Mouse (Mus musculus) heart, adult 2 months (tissue): ENCODE data around the gene Ipp. TPM values are rescaled to one million over a fixed set of nuclear protein-coding genes. Genes with fewer than 3 reads are reported as not detected.
A peak's percentile ranks its signal among the peaks of the same experiment; 100 is the strongest.

Experiments
- DNase-seq, 2 experiments: peaks; one replicate each; pipeline ENCODE4 v3.0.0; 2021
- H3K27ac ChIP-seq: fragments of 200-600 bp; 2 replicates; pipeline ENCODE4 v1.8.1; 2022
- H3K27me3 ChIP-seq: fragments of 200-500 bp; 2 replicates; pipeline ENCODE4 v1.6.1; 2012; ENCODE audit warnings: mild to moderate bottlenecking, low read length, inconsistent platforms, mixed read lengths; ENCODE audit not compliant: control insufficient read depth, insufficient read depth
- H3K36me3 ChIP-seq: fragments of 200-500 bp; 2 replicates; pipeline ENCODE4 v1.6.1; 2012; ENCODE audit warnings: low read length, inconsistent platforms; ENCODE audit not compliant: control insufficient read depth, insufficient read depth
- H3K4me1 ChIP-seq: fragments of 200-500 bp; 2 replicates; pipeline ENCODE4 v1.6.1; 2011; ENCODE audit warnings: low read length; ENCODE audit not compliant: control insufficient read depth, insufficient read depth
- H3K4me3 ChIP-seq: fragments of 200-600 bp; 2 replicates; pipeline ENCODE4 v1.8.1; 2022
- H3K79me2 ChIP-seq: fragments of 200-500 bp; replicated peaks from 2 replicates; pipeline ENCODE4 v1.6.1; 2012; ENCODE audit warnings: mild to moderate bottlenecking, inconsistent platforms, low read length, moderate library complexity, mixed read lengths; ENCODE audit not compliant: control insufficient read depth, insufficient read depth
- H3K9ac ChIP-seq: fragments of 200-500 bp; 2 replicates; pipeline ENCODE4 v1.6.1; 2012; ENCODE audit warnings: low read depth, mild to moderate bottlenecking, control low read depth, inconsistent platforms, low read length, mixed read lengths
- CTCF ChIP-seq: fragments of 200-600 bp; IDR thresholded peaks from 2 replicates; pipeline ENCODE4 v1.8.1; 2022; ENCODE audit warnings: antibody characterized with exemption, mild to moderate bottlenecking, moderate library complexity
- EP300 ChIP-seq: fragments of 200-500 bp; IDR thresholded peaks from 2 replicates; pipeline ENCODE4 v1.6.1; 2011; ENCODE audit warnings: low read depth, low read length, control low read depth; ENCODE audit not compliant: insufficient read depth
- POLR2A ChIP-seq: fragments of 200-500 bp; IDR thresholded peaks from 2 replicates; pipeline ENCODE4 v1.6.1; 2011; ENCODE audit warnings: mild to moderate bottlenecking, low read depth, low read length, control low read depth; ENCODE audit not compliant: insufficient read depth
- WGBS: fragments of 180-500 bp; shearing (Covaris S2); methylation state at CpG from one replicate; pipeline ENCODE4 v1.1.7; 2018; 5-methylcytosine and 5-hydroxymethylcytosine counted together
- intact Hi-C: fragments of 180-260 bp; cut with DNase I; formaldehyde crosslinking; loops from one replicate; pipeline ENCODE4 v1.15.1; 2025
- long read RNA-seq: library from polyadenylated mRNA; stranded (forward); transcript quantifications from one replicate; pipeline ENCODE4 v2.0.0, GENCODE M21; 2021
- polyA plus RNA-seq: library from polyadenylated mRNA; depleted of rRNA; stranded (reverse); fragments of >200 nt; gene quantifications from 2 replicates; pipeline ENCODE4 v1.2.3, GENCODE M21; 2012; rRNA removed
- total RNA-seq, 2 experiments: library from RNA; stranded (reverse); gene quantifications; 2 replicates each; pipeline ENCODE4 v1.2.3; 2021

The Ipp gene
- 10 to 100 TPM; 14.8 to 15.1 TPM for total RNA-seq
- polyA plus RNA-seq = 3.5 and 6.9 TPM in 2 replicates
- long read RNA-seq, transcript Ipp-202 (9 exons, 2,118 nt) = major isoform, 8 of 9 reads
- long read RNA-seq, partial matches to known transcripts = 0 of 9 reads
- long read RNA-seq, other reads (novel, unspliced or antisense) = 1 of 9 reads

DNA sequence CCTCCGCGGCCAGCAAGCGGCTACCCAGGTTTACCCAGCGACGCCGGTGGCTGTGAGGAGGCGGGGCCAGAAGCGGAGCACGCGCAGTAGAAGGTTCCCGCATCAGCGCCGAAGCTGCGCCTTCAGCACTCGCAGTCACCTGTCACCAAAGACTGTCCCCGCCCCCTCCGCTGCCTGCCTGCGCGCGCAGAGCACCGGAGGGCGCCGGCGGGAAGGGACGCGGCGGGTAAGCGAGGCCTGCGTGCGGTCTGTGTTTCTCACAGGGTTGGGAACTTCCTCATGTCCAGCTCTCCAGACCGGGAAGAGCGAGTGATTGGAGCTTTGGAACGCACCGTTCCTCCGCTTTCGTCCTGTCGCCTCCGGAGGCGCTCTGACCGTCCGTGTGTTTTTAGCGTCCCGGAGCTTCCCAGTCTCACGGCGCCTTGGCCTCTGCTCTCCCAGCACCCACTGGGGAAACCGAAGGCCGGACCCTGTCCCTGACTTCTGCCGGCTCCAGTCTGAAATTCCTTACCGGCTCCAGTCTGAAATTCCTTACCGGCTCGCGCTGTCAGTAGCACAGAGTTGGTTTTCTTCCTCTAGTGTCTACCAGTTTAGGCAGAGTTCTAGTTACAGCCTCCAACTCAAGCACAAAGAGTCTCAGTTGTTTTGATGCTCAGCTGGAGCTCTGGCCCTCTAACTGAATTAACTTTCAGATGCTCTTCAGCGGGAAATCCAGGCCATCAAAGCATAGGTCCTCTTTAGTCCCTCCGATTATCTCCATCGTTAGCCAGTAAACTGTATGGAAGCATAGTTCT is at the start of gene Ipp:
TSS of gene Ipp (plus strand) at position 125 of the 794 bp plus-strand sequence.
- H3K27ac ChIP-seq = peak within 1 kb of the TSS; percentile 85
- WGBS = under 1% methylated on average over 55 of the region's 55 CpGs
- intact Hi-C loops = loop anchor here (2.0 to 5.0 kb wide), 2 partner anchors 41 to 50 kb away; partner anchors contain the start of genes Gpbp1l1 and Tmem69
- H3K9ac ChIP-seq = peak within 1 kb of the TSS; percentile 75
- no peaks in the 10 kb centered on the region for H3K79me2 ChIP-seq
- H3K36me3 ChIP-seq = peaks cover 2% of the 10 kb centered on the region; the same call in 1 of the 2 replicates
- TF ChIP-seq CTCF (peak; percentile 53), EP300 (no peak), POLR2A (peak; percentile 94)
- DNase-seq = peak; percentile 95 to 96
- peak within 1 kb of the TSS; percentile 71 for H3K4me3 ChIP-seq
- H3K27me3 ChIP-seq = no peaks in the 10 kb centered on the region
- peaks cover 2% of the 10 kb centered on the region; the same call in 1 of the 2 replicates for H3K4me1 ChIP-seq

DNA sequence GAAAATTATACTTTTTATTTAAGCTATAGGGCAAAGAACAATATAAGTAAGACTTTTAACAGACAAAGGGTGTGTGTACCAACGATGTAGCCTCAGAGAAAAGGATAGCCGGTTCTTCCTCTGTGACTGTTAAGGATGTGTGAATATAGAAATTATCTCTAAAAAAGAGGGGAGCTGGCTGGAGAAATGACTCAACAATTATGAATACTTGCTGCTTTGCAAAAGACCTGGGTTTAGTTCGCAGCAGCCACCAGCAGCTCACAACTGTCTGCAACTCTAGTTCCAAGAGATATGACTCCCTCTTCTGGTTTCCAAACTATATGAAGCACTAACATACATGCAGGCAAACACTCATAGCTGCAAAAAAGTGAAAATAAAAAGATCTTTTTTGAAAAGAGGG is 45.4 kb upstream of the Ipp start:
- Histone ChIP-seq H3K27me3 (no peaks in the 10 kb centered on the region), H3K27ac (no peak overlapping the region), H3K79me2 (no peaks in the 10 kb centered on the region), H3K9ac (no peak overlapping the region), H3K4me1 (peaks cover 5% of the 10 kb centered on the region), H3K4me3 (no peak overlapping the region), H3K36me3 (peaks cover 2% of the 10 kb centered on the region; the same call in 1 of the 2 replicates)
- intact Hi-C loops = loop anchor here (5.0 kb wide), 1 partner anchor 95 kb away; the partner anchor contains the start of genes Gpbp1l1 and Tmem69
- no peak for TF ChIP-seq EP300
- TF ChIP-seq CTCF = no peak
- no peak for TF ChIP-seq POLR2A
- no peak for DNase-seq
- 95% methylated on average over 3 of the region's 3 CpGs for WGBS

DNA sequence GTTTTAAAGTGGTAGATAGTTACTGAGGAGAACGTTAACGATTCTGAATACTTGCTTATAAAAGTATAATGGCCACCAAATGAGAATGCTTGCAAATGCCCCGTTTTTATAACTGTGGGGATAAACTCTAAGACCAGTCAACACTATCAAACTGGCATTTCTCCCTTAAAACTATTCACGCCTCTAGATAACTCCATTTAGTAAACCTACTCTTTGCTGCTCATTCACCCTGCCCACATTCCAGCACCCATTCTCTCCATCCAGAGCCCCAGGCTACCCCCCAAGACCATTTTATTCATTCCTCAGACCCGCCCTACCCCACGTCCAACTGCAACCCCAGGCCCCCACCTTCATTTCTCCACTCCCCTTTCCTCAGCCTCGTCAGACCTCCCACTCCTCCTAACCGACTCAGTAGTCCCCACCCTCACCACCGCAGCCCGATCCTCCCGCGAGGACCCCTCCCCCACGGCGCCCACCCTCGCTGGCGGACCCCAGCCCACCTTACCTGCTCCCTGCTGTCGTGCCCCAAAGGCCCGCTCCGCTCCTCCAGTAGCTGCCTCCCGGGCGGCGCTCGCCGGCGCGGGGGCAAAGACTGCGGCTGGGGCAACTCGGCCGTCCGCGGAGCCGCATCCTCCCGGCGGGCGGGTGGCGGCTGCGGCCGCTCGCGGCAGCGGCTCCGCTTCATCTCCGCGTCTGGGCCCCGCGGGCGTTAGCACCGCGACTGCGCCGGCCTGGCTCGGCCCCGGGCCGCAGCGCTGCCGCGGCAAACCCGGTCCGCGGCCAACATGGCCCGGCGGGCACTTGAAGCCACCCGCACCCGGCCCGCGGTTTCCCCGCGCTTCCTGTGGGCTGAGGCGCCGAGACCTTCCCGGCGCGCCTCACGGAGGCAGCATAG is 43.9 kb upstream of the Ipp start:
- peak overlapping the region; percentile 86 for H3K4me3 ChIP-seq
- peak overlapping the region; percentile 95 for H3K9ac ChIP-seq
- peaks cover 2% of the 10 kb centered on the region; the same call in 1 of the 2 replicates for H3K36me3 ChIP-seq
- no peaks in the 10 kb centered on the region for H3K27me3 ChIP-seq
- peak overlapping the region; percentile 79 for H3K27ac ChIP-seq
- H3K4me1 ChIP-seq = peaks cover 5% of the 10 kb centered on the region
- under 1% methylated on average over 65 of the region's 74 CpGs for WGBS
- H3K79me2 ChIP-seq = no peaks in the 10 kb centered on the region
- TF ChIP-seq CTCF = peak; percentile 25; the same call in 1 of the 2 replicates
- TF ChIP-seq EP300 = no peak
- no peak for TF ChIP-seq POLR2A
- DNase-seq = no peak
- intact Hi-C loops = loop anchor here (5.0 kb wide), 1 partner anchor 94 kb away; the partner anchor contains the start of genes Gpbp1l1 and Tmem69

DNA sequence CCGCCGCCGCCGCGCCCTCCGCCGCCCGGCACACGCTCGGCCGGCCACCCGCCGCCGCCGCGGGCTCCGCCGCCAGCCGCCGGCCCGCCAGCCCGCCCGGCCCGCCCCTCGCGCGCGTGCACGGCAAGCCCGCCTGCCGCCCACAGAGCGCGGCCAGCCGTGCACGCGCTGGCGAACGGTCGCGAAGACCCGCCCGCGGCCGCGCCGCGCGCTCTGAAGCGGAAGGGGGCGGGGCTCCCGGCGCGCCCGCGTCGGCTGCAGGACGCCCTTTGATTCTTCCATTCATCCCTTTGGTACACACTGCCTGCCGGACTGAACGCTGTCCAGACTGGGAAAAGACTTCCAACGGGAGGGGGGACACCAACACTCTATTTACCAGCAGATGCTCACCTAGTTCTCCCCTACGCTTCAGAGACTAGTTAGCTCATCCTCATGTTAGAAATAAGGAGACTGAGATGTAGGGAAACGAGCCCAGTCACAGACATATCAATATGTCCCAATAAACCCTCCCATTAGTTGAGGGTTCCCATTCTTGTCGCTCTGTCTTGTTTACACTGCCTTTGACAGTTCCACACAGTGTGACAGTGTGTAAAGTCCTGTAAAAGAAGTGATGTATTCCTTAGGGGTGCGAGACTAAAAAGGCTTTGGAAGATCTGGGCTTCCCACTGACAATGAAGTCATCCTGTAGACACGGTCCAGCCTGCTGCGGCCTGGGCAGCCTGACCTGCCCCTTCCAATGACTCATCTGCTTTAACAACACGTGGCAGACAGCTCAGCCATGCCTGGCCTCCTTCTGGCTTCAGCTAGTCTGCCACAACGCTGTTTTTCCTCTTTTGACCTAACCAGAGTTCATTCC is 43.0 kb upstream of the Ipp start, which contains the start of gene Mast2:
TSS of gene Mast2 (minus strand) at position 58 of the 856 bp plus-strand sequence.
- peaks cover 5% of the 10 kb centered on the region for H3K4me1 ChIP-seq
- peak within 1 kb of the TSS; percentile 86 for H3K4me3 ChIP-seq
- peak within 1 kb of the TSS; percentile 95 for H3K9ac ChIP-seq
- peaks cover 2% of the 10 kb centered on the region; the same call in 1 of the 2 replicates for H3K36me3 ChIP-seq
- peak within 1 kb of the TSS; percentile 79 for H3K27ac ChIP-seq
- no peaks in the 10 kb centered on the region for H3K27me3 ChIP-seq
- intact Hi-C loops = loop anchor here (5.0 kb wide), 1 partner anchor 93 kb away; the partner anchor contains the start of genes Gpbp1l1 and Tmem69
- TF ChIP-seq POLR2A (no peak), EP300 (0 out of 2 replicates have a peak, but pooled peaks have one; percentile 14), CTCF (no peak)
- WGBS = 21% methylated on average over 65 of the region's 68 CpGs
- H3K79me2 ChIP-seq = no peaks in the 10 kb centered on the region
- DNase-seq = peak; percentile 92 to 93
